Mouse (Mus musculus) liver, adult 2 months (tissue): Measurements from ENCODE around the gene Morc2a.

Experiments used
- CTCF ChIP-seq: fragments of 200-500 bp; IDR thresholded peaks from 2 replicates; pipeline ENCODE4 v1.5.1; 2011; ENCODE audit warnings: low read depth, low read length, control low read depth
- POLR2A ChIP-seq: fragments of 200-500 bp; IDR thresholded peaks from 2 replicates; pipeline ENCODE4 v1.6.1; 2011; ENCODE audit warnings: low read length, control low read depth; ENCODE audit not compliant: insufficient read depth; ENCODE audit errors: extremely low read depth

DNA sequence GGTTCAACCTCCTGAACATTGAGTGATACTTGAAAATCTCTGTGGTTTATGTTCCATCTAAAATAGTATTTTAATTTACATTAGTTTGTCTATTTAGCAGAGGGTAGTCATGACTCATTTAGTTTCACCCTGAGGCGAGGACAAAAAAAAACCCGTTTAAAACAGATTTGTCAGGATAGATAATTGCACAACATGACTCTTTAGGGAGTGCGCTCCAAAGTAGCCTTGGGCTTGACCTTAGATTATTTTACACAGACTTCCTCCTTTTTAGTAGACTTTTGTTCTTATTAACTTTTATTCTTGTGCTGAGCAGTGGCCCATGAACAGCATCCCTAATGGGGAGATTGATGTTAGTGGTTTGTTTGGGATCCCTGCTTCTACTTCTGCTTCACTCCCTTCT, 18.5 kb downstream of the Morc2a start:
- TF ChIP-seq POLR2A: no peak
- no peak for TF ChIP-seq CTCF
